Mouse (Mus musculus) cortical plate, adult 2 months (tissue): Measurements from ENCODE around the gene Tsen54.

Experiments
- CTCF ChIP-seq: fragments of 200-500 bp; IDR thresholded peaks from 2 replicates; pipeline ENCODE4 v1.5.1; 2011; ENCODE audit warnings: mild to moderate bottlenecking, control low read depth, low read length; ENCODE audit not compliant: insufficient read depth; ENCODE audit errors: extremely low read depth
- POLR2A ChIP-seq: fragments of 200-500 bp; IDR thresholded peaks from 2 replicates; pipeline ENCODE4 v1.6.1; 2011; ENCODE audit warnings: mild to moderate bottlenecking, low read length, control low read depth; ENCODE audit not compliant: insufficient read depth; ENCODE audit errors: extremely low read depth

DNA sequence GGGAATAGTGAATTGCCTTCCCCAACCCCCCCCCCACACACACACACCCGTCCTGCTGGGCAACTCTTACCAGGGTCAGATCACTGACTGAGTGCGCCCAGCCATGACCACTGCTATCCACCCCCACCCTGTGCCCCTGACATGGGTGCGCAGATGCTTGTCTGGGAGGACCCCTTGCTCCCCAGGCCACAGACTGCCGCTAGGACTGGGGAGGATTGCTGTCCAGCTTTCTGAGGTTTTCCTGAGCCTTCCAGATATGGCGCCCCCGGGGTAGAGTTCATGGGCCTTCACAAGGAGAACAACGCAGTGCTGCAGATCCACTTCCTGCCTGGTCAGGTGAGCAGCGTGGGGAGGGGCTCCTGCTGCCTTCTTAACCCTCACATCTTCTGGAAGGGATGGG, 29.7 kb downstream of the Tsen54 start:
- TF ChIP-seq CTCF (no peak), POLR2A (no peak)
